Mouse (Mus musculus) adrenal gland, postnatal 10 days (tissue): ENCODE data around the gene Cfap61. TPM values are rescaled to one million over a fixed set of nuclear protein-coding genes. Genes with fewer than 3 reads are reported as not detected.
A peak's percentile ranks its signal among the peaks of the same experiment; 100 is the strongest.

Experiments
- DNase-seq: peaks from one replicate; pipeline ENCODE4 v3.0.0; 2021; ENCODE audit warnings: mixed read lengths
- total RNA-seq, 2 experiments: library from RNA; stranded (reverse); gene quantifications; 2 replicates each; pipeline ENCODE4 v1.2.3; 2021

Gene Cfap61
- total RNA-seq, 2 experiments from 2014 or later: 12.1 to 20.4 TPM

GRCm38 (mm10) chr2:146259787-146260560, 325.4 kb downstream of the Cfap61 start:
- DNase-seq: no peak

- no peak for DNase-seq
Observed at GRCm38 (mm10) chr2:146261146-146261545, 326.6 kb downstream of the Cfap61 start.

DNA sequence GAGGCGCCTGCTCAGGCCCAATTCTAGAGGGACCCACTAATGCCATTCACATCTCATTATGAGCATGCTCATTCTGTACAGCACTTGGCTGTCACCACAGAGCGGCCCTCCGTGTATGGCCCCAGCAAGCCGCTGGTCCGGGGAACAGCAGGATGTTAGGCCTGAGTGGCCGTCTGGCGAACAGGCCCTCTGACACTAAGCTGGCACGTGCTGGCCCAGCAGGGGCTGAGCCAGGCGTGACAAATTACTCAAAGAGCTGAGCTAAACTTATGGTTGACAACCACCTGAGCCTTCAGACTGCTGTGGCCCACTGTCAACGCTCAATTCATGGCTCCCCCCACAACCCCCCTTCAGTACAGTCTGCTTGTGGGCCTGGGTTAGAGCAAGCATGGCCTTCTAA, 327.6 kb downstream of the Cfap61 start:
- DNase-seq: peak; percentile 9

GRCm38 (mm10) chr2:146262966-146263365, 328.4 kb downstream of the Cfap61 start:
- DNase-seq: no peak

Other genes with a start within 250 kb of the Cfap61 start
- 10 to 100 TPM; 68.5 to 75.2 TPM for gene Naa20, start 32.7 kb upstream of the Cfap61 start, total RNA-seq
- 10 to 100 TPM; 19.2 to 22.0 TPM for gene Crnkl1, start 230 bp downstream of the Cfap61 start, total RNA-seq